Mouse (Mus musculus) ovary, adult 18-20 months (tissue): ENCODE data around the gene Rgs6.

ENCODE experiments used
- DNase-seq: peaks from one replicate; pipeline ENCODE4 v3.0.0; 2022; ENCODE audit warnings: low spot score, mixed read lengths

Rgs6 gene

GRCm38 (mm10) chr12:83034859-83035569 lies 446.9 kb downstream of the Rgs6 start:
- DNase-seq = no peak

- DNase-seq = no peak
Measured at GRCm38 (mm10) chr12:83037798-83038560, 449.9 kb downstream of the Rgs6 start.

- DNase-seq = no peak
Measured at GRCm38 (mm10) chr12:83038779-83039178, 450.7 kb downstream of the Rgs6 start.

GRCm38 (mm10) chr12:83039859-83040258 lies 451.8 kb downstream of the Rgs6 start:
- DNase-seq = no peak

- no peak for DNase-seq
Measured at GRCm38 (mm10) chr12:83043980-83044620, 456.0 kb downstream of the Rgs6 start.

GRCm38 (mm10) chr12:83044621-83044990 lies 456.5 kb downstream of the Rgs6 start:
- no peak for DNase-seq

GRCm38 (mm10) chr12:83045001-83045531 lies 457.0 kb downstream of the Rgs6 start:
- DNase-seq = peak; percentile 5

GRCm38 (mm10) chr12:83046734-83047133 lies 458.6 kb downstream of the Rgs6 start:
- peak; percentile 51 for DNase-seq

- no peak for DNase-seq
Measured at GRCm38 (mm10) chr12:83047710-83048109, 459.6 kb downstream of the Rgs6 start.

- DNase-seq = no peak
Measured at GRCm38 (mm10) chr12:83050514-83050913, 462.4 kb downstream of the Rgs6 start.

GRCm38 (mm10) chr12:83052391-83052790 lies 464.3 kb downstream of the Rgs6 start:
- no peak for DNase-seq

- DNase-seq = no peak
Measured at GRCm38 (mm10) chr12:83055690-83056089, 467.6 kb downstream of the Rgs6 start.

- DNase-seq = no peak
Measured at GRCm38 (mm10) chr12:83066426-83066825, 478.3 kb downstream of the Rgs6 start.

GRCm38 (mm10) chr12:83070848-83071247 lies 482.8 kb downstream of the Rgs6 start:
- DNase-seq = no peak

GRCm38 (mm10) chr12:83072181-83072887 lies 484.2 kb downstream of the Rgs6 start:
- DNase-seq = no peak

GRCm38 (mm10) chr12:83072951-83073878 lies 485.1 kb downstream of the Rgs6 start:
- peak; percentile 20 for DNase-seq

GRCm38 (mm10) chr12:83073879-83074368 lies 485.8 kb downstream of the Rgs6 start:
- no peak for DNase-seq

GRCm38 (mm10) chr12:83076179-83076578 lies 488.1 kb downstream of the Rgs6 start:
- DNase-seq = no peak

GRCm38 (mm10) chr12:83077486-83077885 lies 489.4 kb downstream of the Rgs6 start:
- DNase-seq = no peak

GRCm38 (mm10) chr12:83083427-83083826 lies 495.3 kb downstream of the Rgs6 start:
- DNase-seq = no peak

- DNase-seq = no peak
Measured at GRCm38 (mm10) chr12:83084614-83085013, 496.5 kb downstream of the Rgs6 start.
